Mouse (Mus musculus) gastrocnemius, postnatal 25 days (tissue): Measurements from ENCODE around the gene Spatc1l. TPM values are rescaled to one million over a fixed set of nuclear protein-coding genes. Genes with fewer than 3 reads are reported as not detected.

Experiments
- DNase-seq: peaks from one replicate; pipeline ENCODE4 v3.0.0; 2022
- total RNA-seq, 2 experiments: library from RNA; stranded (reverse); gene quantifications; 1 replicate in 1 of 2; 2 replicates in 1 of 2; pipeline ENCODE4 v1.2.3; 2021

Spatc1l gene
- total RNA-seq, 2 experiments from 2014 or later = not detected

DNA sequence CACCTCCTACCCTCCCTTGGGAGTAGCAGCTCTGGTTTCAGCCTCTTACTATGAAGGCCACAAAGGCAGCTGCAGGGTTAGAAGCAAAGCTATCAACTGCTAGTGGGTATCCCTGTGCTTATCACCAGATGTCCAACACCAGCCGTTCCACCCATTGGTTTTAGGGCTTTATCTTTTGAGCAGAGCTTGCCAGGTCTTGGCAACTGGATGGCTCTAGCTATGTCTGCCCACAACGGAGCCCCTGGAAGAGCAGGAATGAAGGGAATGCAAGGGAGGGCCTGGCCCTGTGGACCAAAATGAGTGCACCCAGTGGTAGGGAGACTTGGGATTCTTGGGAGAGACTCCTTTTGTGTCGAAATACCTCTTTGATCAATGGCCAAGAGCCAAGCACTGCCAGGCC, 40.6 kb downstream of the Spatc1l start:
- DNase-seq = no peak

DNA sequence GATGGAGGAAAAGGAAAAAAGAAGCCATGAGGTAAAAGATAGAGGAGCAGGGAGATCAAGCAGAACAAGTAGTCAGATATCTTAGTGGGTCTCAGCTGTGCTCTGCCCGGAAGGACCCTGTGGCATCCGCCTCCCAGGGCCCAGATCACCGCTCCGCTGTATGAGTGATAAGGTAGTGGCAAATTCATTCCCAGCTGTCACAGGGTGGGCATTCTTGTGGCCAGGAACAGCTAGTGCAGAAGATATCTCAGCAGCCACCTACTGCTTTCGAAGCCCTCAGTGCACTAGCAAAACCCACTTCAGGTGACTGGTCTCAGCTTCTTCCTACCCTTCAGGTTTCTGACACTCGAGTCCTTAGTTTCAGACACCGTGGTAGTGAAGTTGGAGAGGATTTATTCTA, 50.4 kb downstream of the Spatc1l start:
- DNase-seq = no peak

Other genes with a start within 250 kb of the Spatc1l start
- gene Dip2a, start 217.0 kb upstream of the Spatc1l start, total RNA-seq = 1 to 10 TPM; 4.7 to 5.5 TPM
- gene AC141477.1, start 121.8 kb upstream of the Spatc1l start, total RNA-seq = not detected
- 10 to 100 TPM; 49.1 to 55.2 TPM for gene Pcnt, start 119.5 kb upstream of the Spatc1l start, total RNA-seq
- under 1 TPM; 0.29 to 0.31 TPM for gene 2610028H24Rik, start 113.2 kb upstream of the Spatc1l start, total RNA-seq
- 10 to 100 TPM; 17.2 to 19.2 TPM for gene Mcm3ap, start 93.3 kb upstream of the Spatc1l start, total RNA-seq
- 1 to 10 TPM; 3.6 to 3.9 TPM for gene Ybey, start 93.2 kb upstream of the Spatc1l start, total RNA-seq
- 1 to 10 TPM; 4.2 to 4.9 TPM for gene Lss, start 30.7 kb upstream of the Spatc1l start, total RNA-seq
- not detected for gene Ftcd, start 13.4 kb downstream of the Spatc1l start, total RNA-seq
- gene Col6a2, start 61.4 kb downstream of the Spatc1l start, total RNA-seq = 100 to 1,000 TPM in 1 of 2 experiments, 10 to 100 TPM in 1; 94.9 to 118 TPM
- gene Col6a1, start 163.9 kb downstream of the Spatc1l start, total RNA-seq = 100 to 1,000 TPM in 1 of 2 experiments, 10 to 100 TPM in 1; 89.8 to 102 TPM